Mouse (Mus musculus) hindbrain, postnatal 0 days (tissue): Measurements from ENCODE around the gene Pnpla3. TPM values are rescaled to one million over a fixed set of nuclear protein-coding genes. Genes with fewer than 3 reads are reported as not detected.

Source experiments
- ATAC-seq: fragments of 200-750 bp; cut with Nextera tagmentation; 2 replicates; pipeline ENCODE4 v1.8.0; 2017; ENCODE audit warnings: mild to moderate bottlenecking, moderate TSS enrichment, moderate library complexity
- DNase-seq: peaks from one replicate; pipeline ENCODE4 v3.0.0-alpha.2; 2015; ENCODE audit warnings: low spot score
- H3K27ac ChIP-seq: fragments of 300-500 bp; sonication (generic); 2 replicates; pipeline ENCODE4 v1.5.1; 2014; ENCODE audit warnings: mild to moderate bottlenecking
- H3K27me3 ChIP-seq: fragments of 300-500 bp; sonication (generic); 2 replicates; pipeline ENCODE4 v1.6.1; 2014; ENCODE audit warnings: low read length, mixed read lengths; ENCODE audit not compliant: insufficient read depth
- H3K36me3 ChIP-seq: fragments of 300-500 bp; sonication (generic); 2 replicates; pipeline ENCODE4 v1.6.1; 2014; ENCODE audit warnings: low read length, mixed read lengths; ENCODE audit not compliant: insufficient read depth
- H3K4me1 ChIP-seq: fragments of 300-500 bp; sonication (generic); 2 replicates; pipeline ENCODE4 v1.6.1; 2014; ENCODE audit warnings: antibody characterized with exemption, low read length, mixed read lengths; ENCODE audit not compliant: insufficient read depth
- H3K4me2 ChIP-seq: fragments of 300-500 bp; sonication (generic); 2 replicates; pipeline ENCODE4 v1.6.1; 2014; ENCODE audit warnings: low read depth, mild to moderate bottlenecking, low read length, moderate library complexity, mixed read lengths
- H3K4me3 ChIP-seq: fragments of 300-500 bp; sonication (generic); 2 replicates; pipeline ENCODE4 v1.5.1; 2014; ENCODE audit warnings: low read length
- H3K9ac ChIP-seq: fragments of 300-500 bp; sonication (generic); replicated peaks from 2 replicates; pipeline ENCODE4 v1.6.1; 2014; ENCODE audit warnings: mild to moderate bottlenecking, low read length, moderate library complexity, mixed read lengths
- H3K9me3 ChIP-seq: fragments of 300-500 bp; sonication (generic); 2 replicates; pipeline ENCODE4 v1.6.1; 2016; ENCODE audit warnings: low read length, mixed read lengths
- CTCF ChIP-seq: IDR thresholded peaks from 2 replicates; pipeline ENCODE4 v1.5.1; 2016; ENCODE audit warnings: antibody characterized with exemption, control low read depth, low read depth
- WGBS: fragments of 180-500 bp; shearing (Covaris S2); extraction: QIAGEN DNeasy Blood & Tissue Kit; methylation state at CpG from one replicate; pipeline ENCODE4 v1.1.7; 2014; 5-methylcytosine and 5-hydroxymethylcytosine counted together
- polyA plus RNA-seq: library from polyadenylated mRNA; unstranded; fragments of >200 nt; fragmentation: Nextera tagmentation; extraction: Ambion mirVana; gene quantifications from 2 replicates; pipeline ENCODE4 v1.2.1, GENCODE M21; 2015
- total RNA-seq: library from RNA; depleted of rRNA; stranded (reverse); fragments of >200 nt; gene quantifications from 2 replicates; pipeline ENCODE4 v1.2.3, GENCODE M21; 2014

Gene Pnpla3
- total and polyA plus RNA-seq, 2 experiments from 2014 or later, result 6.2 to 15.4 TPM

GRCm38 (mm10) chr15:84171166-84171565 lies 3.5 kb downstream of the Pnpla3 start:
- no peaks in the 10 kb centered on the region for H3K9me3 ChIP-seq
- no peak for ATAC-seq
- no peak overlapping the region for H3K4me3 ChIP-seq
- H3K36me3 ChIP-seq, result 0 out of 2 replicates have a peak, but pooled peaks cover 7% of the 10 kb centered on the region
- no peak overlapping the region for H3K27ac ChIP-seq
- WGBS, result 74% methylated on average over 7 of the region's 7 CpGs
- H3K4me1 ChIP-seq, result peaks cover 14% of the 10 kb centered on the region
- TF ChIP-seq CTCF, result no peak
- no peak overlapping the region for H3K9ac ChIP-seq
- H3K27me3 ChIP-seq, result no peaks in the 10 kb centered on the region
- DNase-seq, result no peak
- H3K4me2 ChIP-seq, result no peak overlapping the region

DNA sequence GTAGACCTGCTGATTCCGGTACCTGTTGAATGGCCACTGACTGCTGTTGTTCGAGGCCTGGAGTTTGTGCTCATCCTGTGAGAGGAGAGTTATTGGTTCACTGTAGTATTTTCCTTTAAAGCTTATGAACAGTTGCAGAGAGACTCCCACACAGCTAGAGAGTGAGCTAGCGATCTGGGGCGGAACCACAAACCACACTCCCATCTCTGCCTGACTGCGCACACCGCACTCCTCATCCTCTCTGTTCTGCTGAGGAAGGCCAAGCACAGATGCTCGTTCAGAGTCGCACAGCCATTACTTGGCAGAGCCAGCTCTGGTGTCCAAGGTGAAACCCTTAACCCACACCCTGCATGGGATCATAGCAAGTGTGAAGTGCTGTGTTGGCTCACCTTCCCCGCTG lies 11.1 kb downstream of the Pnpla3 start:
- H3K4me3 ChIP-seq, result no peak overlapping the region
- H3K27me3 ChIP-seq, result no peaks in the 10 kb centered on the region
- no peak overlapping the region for H3K9ac ChIP-seq
- 92% methylated on average over 9 of the region's 9 CpGs for WGBS
- no peak for DNase-seq
- no peak for TF ChIP-seq CTCF
- ATAC-seq, result no peak
- H3K4me2 ChIP-seq, result no peak overlapping the region
- H3K36me3 ChIP-seq, result peaks cover 13% of the 10 kb centered on the region; the same call in 1 of the 2 replicates
- H3K4me1 ChIP-seq, result no peaks in the 10 kb centered on the region
- H3K27ac ChIP-seq, result no peak overlapping the region
- no peaks in the 10 kb centered on the region for H3K9me3 ChIP-seq

DNA sequence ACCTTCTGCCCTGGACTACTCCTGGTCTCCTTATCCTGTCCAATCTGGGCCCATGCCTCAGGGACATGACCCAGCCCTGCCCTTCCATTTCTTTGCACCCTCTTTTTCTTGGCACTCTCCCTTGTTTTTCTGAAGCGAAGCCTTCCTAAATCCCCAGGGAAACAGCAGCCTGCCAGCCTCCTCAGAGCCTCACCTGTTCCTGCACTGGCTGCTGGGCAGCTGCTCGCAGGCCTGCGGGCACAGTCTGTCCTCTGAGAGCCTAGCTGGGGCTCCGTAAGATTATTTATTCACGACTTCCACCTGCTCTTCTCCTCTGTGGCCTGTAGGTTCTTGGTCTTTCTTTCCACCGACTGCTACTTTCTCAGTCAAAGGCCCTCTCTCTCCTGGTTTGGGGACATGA lies 14.4 kb downstream of the Pnpla3 start:
- no peak for TF ChIP-seq CTCF
- 55% methylated on average over 6 of the region's 6 CpGs for WGBS
- no peak overlapping the region for H3K4me3 ChIP-seq
- DNase-seq, result no peak
- H3K4me1 ChIP-seq, result no peaks in the 10 kb centered on the region
- H3K27me3 ChIP-seq, result no peaks in the 10 kb centered on the region
- H3K4me2 ChIP-seq, result no peak overlapping the region
- H3K36me3 ChIP-seq, result peaks cover 6% of the 10 kb centered on the region; the same call in 1 of the 2 replicates
- no peak for ATAC-seq
- no peak overlapping the region for H3K27ac ChIP-seq
- no peak overlapping the region for H3K9ac ChIP-seq
- H3K9me3 ChIP-seq, result no peaks in the 10 kb centered on the region

DNA sequence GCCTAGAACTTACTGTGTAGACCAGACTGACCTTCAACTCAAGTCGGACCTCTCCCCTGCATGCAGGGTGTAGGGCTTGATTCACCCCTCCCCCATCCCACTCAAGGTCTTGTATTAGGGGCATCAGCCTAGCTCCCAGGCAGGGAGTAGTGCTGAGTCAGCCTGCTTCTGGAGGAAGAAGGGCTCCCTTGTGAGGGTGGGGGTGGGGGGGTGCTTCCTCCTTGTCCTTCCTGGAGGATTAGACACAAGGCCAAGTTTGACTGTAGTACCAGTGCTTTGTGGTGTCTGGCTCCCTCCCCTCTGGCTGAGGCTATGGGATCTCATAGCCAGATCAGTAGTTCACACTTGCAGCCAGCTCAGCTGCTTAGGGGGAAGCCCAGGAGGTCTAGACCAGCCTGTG lies 16.3 kb downstream of the Pnpla3 start:
- Histone ChIP-seq H3K27me3 (no peaks in the 10 kb centered on the region), H3K4me2 (no peak overlapping the region), H3K9me3 (no peaks in the 10 kb centered on the region), H3K9ac (no peak overlapping the region), H3K36me3 (peaks cover 6% of the 10 kb centered on the region), H3K4me1 (no peaks in the 10 kb centered on the region), H3K4me3 (no peak overlapping the region), H3K27ac (no peak overlapping the region)
- ATAC-seq, result 0 out of 2 replicates have a peak, but pooled peaks have one; percentile 32
- whole genome bisulfite sequencing, result 38% methylated on average over 1 of the region's 1 CpGs
- DNase-seq, result no peak
- TF ChIP-seq CTCF, result no peak

- H3K4me1 ChIP-seq, result no peaks in the 10 kb centered on the region
- no peak overlapping the region for H3K27ac ChIP-seq
- TF ChIP-seq CTCF, result no peak
- no peak for ATAC-seq
- DNase-seq, result no peak
- no peak overlapping the region for H3K4me2 ChIP-seq
- no peak overlapping the region for H3K4me3 ChIP-seq
- H3K27me3 ChIP-seq, result no peaks in the 10 kb centered on the region
- WGBS, result 31% methylated on average over 4 of the region's 4 CpGs
- no peaks in the 10 kb centered on the region for H3K9me3 ChIP-seq
- no peaks in the 10 kb centered on the region; the same call in 1 of the 2 replicates for H3K36me3 ChIP-seq
- no peak overlapping the region for H3K9ac ChIP-seq
Observed at GRCm38 (mm10) chr15:84186196-84186595, 18.6 kb downstream of the Pnpla3 start.

DNA sequence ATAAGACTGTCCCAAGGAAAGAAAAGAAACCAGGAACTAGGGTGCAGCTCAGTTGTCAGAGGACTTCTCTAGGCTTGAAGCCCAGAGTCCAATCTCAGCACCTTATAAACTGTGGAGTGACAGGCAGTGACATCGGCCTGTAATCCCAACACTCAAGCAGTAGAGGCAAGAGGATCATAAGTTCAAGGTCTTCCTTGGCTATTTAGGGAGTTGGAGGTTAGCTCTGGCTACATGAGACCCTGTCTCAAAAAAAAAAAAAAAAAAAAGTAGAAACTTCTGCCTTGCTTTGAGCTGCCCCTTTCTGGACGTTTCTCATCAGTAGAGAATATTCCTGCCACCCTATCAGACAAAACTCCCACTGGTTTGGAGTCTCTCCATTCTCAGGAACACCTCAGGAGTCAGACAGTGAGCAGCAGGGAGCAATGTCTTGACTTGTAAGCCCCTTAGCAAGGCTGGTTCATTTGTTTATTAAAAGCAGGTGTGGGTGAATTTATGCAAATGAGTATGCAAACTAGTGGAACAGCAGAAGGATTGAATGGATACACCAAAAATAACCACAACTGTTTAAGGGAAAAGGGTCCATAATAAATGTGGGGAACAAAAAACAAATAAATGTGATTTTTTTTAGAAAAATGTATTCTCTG lies 21.4 kb downstream of the Pnpla3 start:
- Histone ChIP-seq H3K27ac (no peak overlapping the region), H3K27me3 (no peaks in the 10 kb centered on the region), H3K4me2 (no peak overlapping the region), H3K9me3 (no peaks in the 10 kb centered on the region), H3K9ac (no peak overlapping the region), H3K4me1 (peaks cover 7% of the 10 kb centered on the region; the same call in 1 of the 2 replicates), H3K36me3 (no peaks in the 10 kb centered on the region; the same call in 1 of the 2 replicates), H3K4me3 (no peak overlapping the region)
- DNase-seq, result no peak
- 72% methylated on average over 2 of the region's 2 CpGs for WGBS
- no peak for ATAC-seq
- TF ChIP-seq CTCF, result no peak

DNA sequence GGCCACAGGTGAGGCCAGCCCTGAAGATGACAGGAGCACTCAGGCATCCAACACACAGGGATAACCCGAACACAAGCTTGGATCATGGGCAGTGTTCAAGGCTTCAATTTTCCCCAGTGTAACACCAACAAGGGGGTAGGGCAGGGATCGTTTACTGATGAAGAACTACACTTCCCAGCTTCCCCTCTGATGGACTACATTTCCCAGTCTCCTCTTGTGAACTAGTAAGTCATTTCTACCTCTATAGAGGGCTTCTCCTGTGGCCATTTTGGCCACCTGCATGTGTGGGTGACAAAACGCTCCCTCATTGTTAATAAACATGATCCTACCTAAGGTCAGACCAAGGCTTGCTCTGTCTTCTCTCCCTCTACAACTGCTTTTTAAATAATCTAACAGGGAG lies 22.2 kb downstream of the Pnpla3 start:
- H3K27ac ChIP-seq, result no peak overlapping the region
- H3K4me1 ChIP-seq, result peaks cover 7% of the 10 kb centered on the region; the same call in 1 of the 2 replicates
- ATAC-seq, result no peak
- H3K4me2 ChIP-seq, result no peak overlapping the region
- H3K27me3 ChIP-seq, result no peaks in the 10 kb centered on the region
- no peak overlapping the region for H3K9ac ChIP-seq
- H3K9me3 ChIP-seq, result no peaks in the 10 kb centered on the region
- 39% methylated on average over 3 of the region's 3 CpGs for WGBS
- H3K36me3 ChIP-seq, result no peaks in the 10 kb centered on the region; the same call in 1 of the 2 replicates
- peak; percentile 58 for DNase-seq
- TF ChIP-seq CTCF, result no peak
- no peak overlapping the region for H3K4me3 ChIP-seq
